Mouse (Mus musculus) spleen, adult 2 months (tissue): ENCODE data around the gene Zfp984. TPM values are rescaled to one million over a fixed set of nuclear protein-coding genes. Genes with fewer than 3 reads are reported as not detected.
"Not testable (repeated sequence)": the region's sequence is repeated elsewhere in the genome, so short reads cannot be mapped to it uniquely, and the experiment has no call there.

ENCODE experiments used
- DNase-seq, 2 experiments: peaks; one replicate each; pipeline versions ENCODE4 v3.0.0 to v3.0.0-alpha.2; 2012 to 2021; ENCODE audit warnings: low spot score in 2 of 2, low read depth in 1 of 2
- H3K27ac ChIP-seq: fragments of 200-500 bp; 2 replicates; pipeline ENCODE4 v1.5.1; 2012; ENCODE audit warnings: low read length, inconsistent platforms; ENCODE audit not compliant: insufficient read depth
- H3K27me3 ChIP-seq: fragments of 200-500 bp; 2 replicates; pipeline ENCODE4 v1.6.1; 2012; ENCODE audit warnings: mild to moderate bottlenecking, moderate library complexity, low read length, inconsistent platforms; ENCODE audit not compliant: control insufficient read depth, insufficient read depth
- H3K36me3 ChIP-seq: fragments of 200-500 bp; 2 replicates; pipeline ENCODE4 v1.6.1; 2012; ENCODE audit warnings: mild to moderate bottlenecking, low read length, inconsistent platforms; ENCODE audit not compliant: control insufficient read depth, insufficient read depth
- H3K4me1 ChIP-seq: fragments of 200-500 bp; 2 replicates; pipeline ENCODE4 v1.6.1; 2011; ENCODE audit warnings: inconsistent platforms; ENCODE audit not compliant: control insufficient read depth, insufficient read depth, insufficient read length
- H3K4me3 ChIP-seq: fragments of 200-500 bp; 2 replicates; pipeline ENCODE4 v1.5.1; 2011; ENCODE audit warnings: mild to moderate bottlenecking, inconsistent platforms; ENCODE audit not compliant: insufficient read depth, insufficient read length; ENCODE audit errors: extremely low read depth
- CTCF ChIP-seq: fragments of 200-500 bp; IDR thresholded peaks from 2 replicates; pipeline ENCODE4 v1.5.1; 2011; ENCODE audit warnings: mild to moderate bottlenecking, inconsistent platforms; ENCODE audit not compliant: insufficient read depth, insufficient read length, insufficient replicate concordance; ENCODE audit errors: extremely low read depth
- POLR2A ChIP-seq: fragments of 200-500 bp; IDR thresholded peaks from 2 replicates; pipeline ENCODE4 v1.6.1; 2011; ENCODE audit warnings: low read depth, low read length, inconsistent platforms
- WGBS: fragments of 180-500 bp; shearing (Covaris S2); methylation state at CpG from one replicate; pipeline ENCODE4 v1.1.7; 2018; 5-methylcytosine and 5-hydroxymethylcytosine counted together
- polyA plus RNA-seq: library from polyadenylated mRNA; depleted of rRNA; stranded (reverse); fragments of >200 nt; gene quantifications from 2 replicates; pipeline ENCODE4 v1.2.3, GENCODE M21; 2012

Zfp984 gene
- polyA plus RNA-seq, 1 experiment, result 0.48 TPM

- WGBS, result 94% methylated on average over 4 of the region's 4 CpGs
- H3K4me3 ChIP-seq, result no peak overlapping the region
- peaks cover 17% of the 10 kb centered on the region for H3K36me3 ChIP-seq
- TF ChIP-seq POLR2A (no peak), CTCF (no peak)
- no peak for DNase-seq
- H3K27me3 ChIP-seq, result no peaks in the 10 kb centered on the region
- no peaks in the 10 kb centered on the region for H3K4me1 ChIP-seq
- H3K27ac ChIP-seq, result no peak overlapping the region
These were observed 14.8 kb upstream of the Zfp984 start for GRCm38 (mm10) chr4:147824389-147824788.

GRCm38 (mm10) chr4:147821414-147821813, 11.8 kb upstream of the Zfp984 start:
- H3K27me3 ChIP-seq, H3K27ac ChIP-seq, H3K36me3 ChIP-seq, DNase-seq, H3K4me3 ChIP-seq, H3K4me1 ChIP-seq: not testable (repeated sequence)
- WGBS, result 82% methylated on average over 3 of the region's 3 CpGs

GRCm38 (mm10) chr4:147819659-147820058, 10.1 kb upstream of the Zfp984 start:
- H3K4me3 ChIP-seq, H3K4me1 ChIP-seq, H3K27me3 ChIP-seq, H3K36me3 ChIP-seq, DNase-seq, H3K27ac ChIP-seq: not testable (repeated sequence)
- WGBS, result 80% methylated on average over 7 of the region's 7 CpGs

- Histone ChIP-seq H3K27me3 (no peaks in the 10 kb centered on the region), H3K27ac (no peak overlapping the region), H3K36me3 (no peaks in the 10 kb centered on the region), H3K4me1 (no peaks in the 10 kb centered on the region), H3K4me3 (no peak overlapping the region)
- no peak for TF ChIP-seq CTCF
- TF ChIP-seq POLR2A, result no peak
- peak in 1 of 2 experiments; percentile 32 for DNase-seq
- 77% methylated on average over 2 of the region's 2 CpGs for WGBS
These were observed 5.1 kb upstream of the Zfp984 start for GRCm38 (mm10) chr4:147814592-147815167.

GRCm38 (mm10) chr4:147813249-147813765, 3.7 kb upstream of the Zfp984 start:
- no peak for DNase-seq
- WGBS, result 50% methylated on average over 5 of the region's 5 CpGs
- no peak for TF ChIP-seq CTCF
- no peak for TF ChIP-seq POLR2A
- H3K27me3 ChIP-seq, result no peaks in the 10 kb centered on the region
- no peak overlapping the region for H3K4me3 ChIP-seq
- 0 out of 2 replicates have a peak, but pooled peaks cover 2% of the 10 kb centered on the region for H3K4me1 ChIP-seq
- no peaks in the 10 kb centered on the region for H3K36me3 ChIP-seq
- H3K27ac ChIP-seq, result no peak overlapping the region

GRCm38 (mm10) chr4:147809966-147810304, 347 bp upstream of the Zfp984 start:
- H3K36me3 ChIP-seq, DNase-seq, H3K4me3 ChIP-seq, H3K27ac ChIP-seq, H3K4me1 ChIP-seq, H3K27me3 ChIP-seq: not testable (repeated sequence)
- WGBS, result 62% methylated on average over 2 of the region's 2 CpGs

GRCm38 (mm10) chr4:147808483-147808882, 1.1 kb downstream of the Zfp984 start:
- 43% methylated on average over 4 of the region's 4 CpGs for WGBS
- not testable (repeated sequence) for H3K27me3 ChIP-seq, H3K36me3 ChIP-seq, H3K27ac ChIP-seq, H3K4me1 ChIP-seq
- 0 out of 2 replicates have a peak overlapping the region, but pooled peaks have one; percentile 5 for H3K4me3 ChIP-seq
- peak; percentile 4 to 42 for DNase-seq

GRCm38 (mm10) chr4:147795308-147795707, 14.3 kb downstream of the Zfp984 start:
- not testable (repeated sequence) for H3K4me3 ChIP-seq, H3K36me3 ChIP-seq, H3K27ac ChIP-seq, H3K4me1 ChIP-seq, DNase-seq, H3K27me3 ChIP-seq
- 97% methylated on average over 1 of the region's 1 CpGs for WGBS

GRCm38 (mm10) chr4:147794026-147794665, 15.4 kb downstream of the Zfp984 start:
- not testable (repeated sequence) for H3K4me3 ChIP-seq, H3K36me3 ChIP-seq, H3K27ac ChIP-seq, H3K4me1 ChIP-seq, DNase-seq, H3K27me3 ChIP-seq
- WGBS, result 84% methylated on average over 3 of the region's 3 CpGs

GRCm38 (mm10) chr4:147793390-147793916, 16.1 kb downstream of the Zfp984 start:
- not testable (repeated sequence) for DNase-seq, H3K27ac ChIP-seq, H3K4me1 ChIP-seq, H3K4me3 ChIP-seq, H3K27me3 ChIP-seq, H3K36me3 ChIP-seq
- WGBS, result 63% methylated on average over 2 of the region's 2 CpGs
